Mouse (Mus musculus) MEL (cell line): ENCODE results near the gene Ciita.

Source experiments
- CTCF ChIP-seq, 3 experiments: IDR thresholded peaks in 2 of 3; conservative IDR thresholded peaks in 1 of 3; 2 replicates each; pipeline ENCODE4 v1.5.1; 2011 to 2012; ENCODE audit warnings: low read length in 3 of 3, low read depth in 2 of 3, mild to moderate bottlenecking in 2 of 3, improper control_type of control experiment in 1 of 3, inconsistent platforms in 1 of 3, mixed read lengths in 1 of 3, moderate library complexity in 1 of 3; ENCODE audit not compliant: control insufficient read depth in 1 of 3, insufficient read depth in 1 of 3, poor library complexity in 1 of 3, severe bottlenecking in 1 of 3
- ELF1 ChIP-seq: IDR thresholded peaks from 2 replicates; pipeline ENCODE4 v1.6.1; 2014; ENCODE audit warnings: low read depth, mild to moderate bottlenecking, inconsistent platforms, low read length, improper control_type of control experiment, moderate library complexity
- EP300 ChIP-seq, 2 experiments: IDR thresholded peaks; 2 replicates each; pipeline ENCODE4 v1.6.1; 2011; ENCODE audit warnings: improper control_type of control experiment in 2 of 2, low read length in 2 of 2, low read depth in 1 of 2, mild to moderate bottlenecking in 1 of 2
- ETS1 ChIP-seq: IDR thresholded peaks from 2 replicates; pipeline ENCODE4 v1.6.1; 2012; ENCODE audit warnings: low read depth, mild to moderate bottlenecking, inconsistent platforms, low read length, improper control_type of control experiment, moderate library complexity
- HCFC1 ChIP-seq: IDR thresholded peaks from 2 replicates; pipeline ENCODE4 v1.6.1; 2012; ENCODE audit warnings: low read depth, mild to moderate bottlenecking, inconsistent platforms, low read length, improper control_type of control experiment, moderate library complexity
- KAT2A ChIP-seq: conservative IDR thresholded peaks from 2 replicates; pipeline ENCODE4 v1.6.1; 2012; ENCODE audit warnings: low read depth, low read length, improper control_type of control experiment, inconsistent platforms
- MAFK ChIP-seq: IDR thresholded peaks from 2 replicates; pipeline ENCODE4 v1.6.1; 2011; ENCODE audit warnings: low read depth, mild to moderate bottlenecking, low read length, improper control_type of control experiment, borderline replicate concordance
- POLR2A ChIP-seq, 2 experiments: IDR thresholded peaks; 2 replicates each; pipeline ENCODE4 v1.6.1; 2011 to 2012; ENCODE audit warnings: low read length in 2 of 2, mild to moderate bottlenecking in 2 of 2, control low read depth in 1 of 2, improper control_type of control experiment in 1 of 2, low read depth in 1 of 2, moderate library complexity in 1 of 2; ENCODE audit not compliant: control insufficient read depth in 1 of 2, insufficient read depth in 1 of 2, poor library complexity in 1 of 2
- POLR2AphosphoS2 ChIP-seq: IDR thresholded peaks from 2 replicates; pipeline ENCODE4 v1.6.1; 2011; ENCODE audit warnings: low read length, improper control_type of control experiment
- POLR2AphosphoS5 ChIP-seq: IDR thresholded peaks from 2 replicates; pipeline ENCODE4 v1.6.1; 2012; ENCODE audit warnings: low read depth, borderline replicate concordance, mild to moderate bottlenecking, inconsistent platforms, low read length, moderate library complexity, mixed read lengths
- SMC3 ChIP-seq: IDR thresholded peaks from 2 replicates; pipeline ENCODE4 v1.6.1; 2011; ENCODE audit warnings: low read depth, low read length, improper control_type of control experiment
- TAL1 ChIP-seq: IDR thresholded peaks from 2 replicates; pipeline ENCODE4 v1.6.1; 2012; ENCODE audit warnings: mild to moderate bottlenecking, inconsistent platforms, low read length, moderate library complexity, mixed read lengths
- TCF12 ChIP-seq: IDR thresholded peaks from 2 replicates; pipeline ENCODE4 v1.6.1; 2014; ENCODE audit warnings: low read depth, mild to moderate bottlenecking, inconsistent platforms, low read length, improper control_type of control experiment, moderate library complexity
- ZKSCAN1 ChIP-seq: IDR thresholded peaks from 2 replicates; pipeline ENCODE4 v1.6.1; 2012; ENCODE audit warnings: low read depth, mild to moderate bottlenecking, inconsistent platforms, low read length, improper control_type of control experiment, moderate library complexity

DNA sequence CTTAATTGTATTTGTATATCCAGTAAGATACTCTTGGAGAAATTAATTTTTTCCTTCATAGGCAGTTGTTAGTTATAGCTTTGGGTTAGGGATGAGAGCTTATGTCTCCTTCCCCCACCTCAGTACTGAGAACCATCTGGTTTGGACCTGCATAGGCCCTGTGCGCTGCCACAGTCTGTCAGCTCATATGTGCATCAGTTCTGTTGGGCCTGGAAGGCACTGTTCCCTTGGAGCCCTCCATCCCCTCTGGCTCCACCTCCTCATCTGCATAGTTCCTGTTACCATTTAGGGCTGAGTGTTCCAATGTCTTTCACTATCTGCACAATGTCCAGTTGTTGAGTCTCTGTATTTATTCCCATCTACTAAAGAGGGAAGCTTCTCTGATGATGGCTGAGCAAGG lies 11.7 kb upstream of the Ciita start:
- no peak for TF ChIP-seq ELF1
- TF ChIP-seq ZKSCAN1: no peak
- no peak for TF ChIP-seq CTCF (IDR thresholded peaks at IDR 0.05 in 2 of 3, conservative IDR thresholded peaks at IDR 0.05 in 1 of 3; ENCODE audit: control insufficient read depth in 1 of 3, insufficient read depth in 1 of 3, low read depth in 2 of 3, low read length in 3 of 3, poor library complexity in 1 of 3, severe bottlenecking in 1 of 3)
- no peak for TF ChIP-seq POLR2A (IDR thresholded peaks at IDR 0.05; ENCODE audit: control insufficient read depth in 1 of 2, insufficient read depth in 1 of 2, low read depth in 1 of 2, low read length in 2 of 2, poor library complexity in 1 of 2)
- no peak for TF ChIP-seq POLR2AphosphoS2
- TF ChIP-seq ETS1: no peak
- no peak for TF ChIP-seq SMC3
- TF ChIP-seq KAT2A: no peak
- TF ChIP-seq TCF12: no peak
- TF ChIP-seq TAL1: no peak
- no peak for TF ChIP-seq POLR2AphosphoS5
- TF ChIP-seq EP300 (IDR thresholded peaks at IDR 0.05; ENCODE audit: low read depth in 1 of 2, low read length in 2 of 2): no peak
- TF ChIP-seq HCFC1: no peak
- TF ChIP-seq MAFK: no peak
